In the genomic region with DNA sequence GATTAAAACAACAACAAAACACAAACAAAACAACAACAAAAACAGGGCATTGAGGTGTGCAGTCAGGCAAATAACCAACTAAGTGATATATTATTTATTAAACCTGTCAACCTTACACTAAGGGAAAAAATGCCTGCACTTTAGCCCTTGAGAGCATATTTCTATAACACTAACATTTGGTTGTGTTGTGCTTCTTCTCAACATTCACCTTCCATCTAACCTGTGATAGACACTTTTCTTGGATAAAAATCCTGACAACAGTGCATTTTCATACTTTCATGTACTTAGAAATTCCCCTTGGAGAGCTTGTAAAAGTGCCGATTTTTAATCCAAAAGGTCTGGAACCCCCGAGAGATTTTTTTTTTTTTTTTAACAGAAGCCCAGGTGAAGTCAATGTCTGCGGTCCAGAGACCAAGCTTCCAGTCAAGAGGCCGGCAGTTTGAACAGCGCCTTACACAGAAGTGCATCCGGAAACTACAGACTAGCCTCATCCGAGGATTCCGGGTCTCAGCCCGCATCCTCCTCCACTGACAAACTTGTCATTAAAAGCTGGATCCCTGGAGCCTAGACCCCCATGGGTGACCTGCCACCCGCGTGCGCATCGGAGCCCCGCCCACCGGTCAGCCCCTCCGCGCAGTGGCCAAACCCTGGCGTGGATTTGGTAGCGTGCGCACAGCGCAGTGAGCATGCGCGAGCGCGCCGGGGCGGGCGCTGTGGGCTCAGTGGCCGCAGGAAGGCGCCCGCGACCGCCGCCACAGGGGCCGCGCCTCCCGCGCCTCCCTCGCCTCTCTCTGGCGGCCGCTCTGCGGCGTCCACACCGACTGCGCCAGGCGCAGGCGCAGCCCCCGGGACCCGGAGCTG, we compare ENCODE assay signal across 8 mouse cellular contexts. TPM values are rescaled to one million over a fixed set of nuclear protein-coding genes. Genes with fewer than 3 reads are reported as not detected.
DNase-seq lines count a peak whose midpoint lies in the region; ATAC-seq and TF ChIP-seq lines count a peak whose summit lies in the region.

Gene Plekha8, plus strand, starts transcription at position 643 of the 861 bp plus-strand sequence.

- DNase-seq in 3134 (ENCODE audit: extremely low read depth, insufficient read length, low spot score), result peak; percentile 89
- DNase-seq in adrenal gland, postnatal 36 days, result peak; percentile 95 to 98
- peak; percentile 99 for DNase-seq in heart, adult 11 months
- DNase-seq in kidney, adult 11 months, result peak; percentile 90
- peak; percentile 94 for DNase-seq in limb, embryonic 10.5 days (ENCODE audit: low spot score)

- H3K4me3 ChIP-seq in embryonic facial prominence, embryonic 12.5 days, result peak within 1 kb of the TSS; percentile 83
- H3K4me3 ChIP-seq in limb, embryonic 10.5 days, result peak within 1 kb of the TSS; percentile 95
- H3K4me3 ChIP-seq in midbrain, embryonic 12.5 days, result peak within 1 kb of the TSS; percentile 91
- peak within 1 kb of the TSS; percentile 84 for H3K4me3 ChIP-seq in small intestine, adult 2 months (ENCODE audit: low read depth, low read length)

- H3K36me3 ChIP-seq in embryonic facial prominence, embryonic 12.5 days, result no peaks in the 10 kb centered on the region
- no peaks in the 10 kb centered on the region for H3K36me3 ChIP-seq in limb, embryonic 10.5 days
- no peaks in the 10 kb centered on the region for H3K36me3 ChIP-seq in midbrain, embryonic 12.5 days
- no peaks in the 10 kb centered on the region for H3K36me3 ChIP-seq in small intestine, adult 2 months (ENCODE audit: control insufficient read depth, insufficient read depth, low read length)

- peak within 1 kb of the TSS; percentile 74 for H3K4me2 ChIP-seq in embryonic facial prominence, embryonic 12.5 days (replicated peaks)
- peak within 1 kb of the TSS; percentile 54 for H3K4me2 ChIP-seq in midbrain, embryonic 12.5 days (replicated peaks)

- 0% methylated on average over 49 of the region's 49 CpGs for WGBS in embryonic facial prominence, embryonic 12.5 days
- WGBS in limb, embryonic 10.5 days, result under 1% methylated on average over 49 of the region's 49 CpGs
- WGBS in midbrain, embryonic 12.5 days, result under 1% methylated on average over 44 of the region's 49 CpGs
- under 1% methylated on average over 47 of the region's 49 CpGs for WGBS in small intestine, adult 2 months

- ATAC-seq in embryonic facial prominence, embryonic 12.5 days (ENCODE audit: insufficient number of reproducible peaks, insufficient read depth, low FRiP score, low TSS enrichment), result peak; percentile 89
- peak; percentile 95 for ATAC-seq in midbrain, embryonic 12.5 days (ENCODE audit: low FRiP score, low read depth)

- no peaks in the 10 kb centered on the region for H3K27me3 ChIP-seq in embryonic facial prominence, embryonic 12.5 days
- no peaks in the 10 kb centered on the region for H3K27me3 ChIP-seq in limb, embryonic 10.5 days (ENCODE audit: low read depth, poor library complexity, severe bottlenecking)
- no peaks in the 10 kb centered on the region for H3K27me3 ChIP-seq in midbrain, embryonic 12.5 days
- H3K27me3 ChIP-seq in small intestine, adult 2 months (ENCODE audit: control insufficient read depth, insufficient read depth, low read length), result no peaks in the 10 kb centered on the region

- H3K9ac ChIP-seq in embryonic facial prominence, embryonic 12.5 days, result peak within 1 kb of the TSS; percentile 84
- H3K9ac ChIP-seq in midbrain, embryonic 12.5 days (replicated peaks), result peak within 1 kb of the TSS; percentile 90

- no peak for TF ChIP-seq CTCF in small intestine, adult 2 months (IDR thresholded peaks at IDR 0.05; ENCODE audit: extremely low read depth, insufficient read length, insufficient replicate concordance, low read depth, low read length)

- no peaks in the 10 kb centered on the region for H3K9me3 ChIP-seq in embryonic facial prominence, embryonic 12.5 days
- H3K9me3 ChIP-seq in limb, embryonic 10.5 days (replicated peaks), result no peaks in the 10 kb centered on the region
- H3K9me3 ChIP-seq in midbrain, embryonic 12.5 days, result no peaks in the 10 kb centered on the region

- H3K27ac ChIP-seq in embryonic facial prominence, embryonic 12.5 days, result peak within 1 kb of the TSS; percentile 71
- peak within 1 kb of the TSS; percentile 91 for H3K27ac ChIP-seq in limb, embryonic 10.5 days
- H3K27ac ChIP-seq in midbrain, embryonic 12.5 days (replicated peaks), result peak within 1 kb of the TSS; percentile 77
- peak within 1 kb of the TSS; percentile 70 for H3K27ac ChIP-seq in small intestine, adult 2 months (ENCODE audit: insufficient read depth, low read depth, low read length)

- peak; percentile 56 for TF ChIP-seq POLR2A in small intestine, adult 2 months (IDR thresholded peaks at IDR 0.05; ENCODE audit: low read depth, low read length)

- H3K4me1 ChIP-seq in embryonic facial prominence, embryonic 12.5 days, result peaks cover 25% of the 10 kb centered on the region
- peaks cover 35% of the 10 kb centered on the region for H3K4me1 ChIP-seq in limb, embryonic 10.5 days
- peaks cover 41% of the 10 kb centered on the region for H3K4me1 ChIP-seq in midbrain, embryonic 12.5 days
- peaks cover 7% of the 10 kb centered on the region; the same call in 1 of the 2 replicates for H3K4me1 ChIP-seq in small intestine, adult 2 months (ENCODE audit: control insufficient read depth, insufficient read depth, insufficient read length, low read length)

RNA-seq across cellular contexts. Expression of gene Plekha8, which starts in this region (rescaled TPM):
- 10 to 100 TPM; 18.6 to 23.6 TPM for total RNA-seq in adrenal gland, postnatal 36 days (2021)
- polyA plus RNA-seq in embryonic facial prominence, embryonic 12.5 days (2016; fragmentation: Nextera tagmentation; extraction: Ambion mirVana), result 22.6 and 23.3 TPM in 2 replicates
- 17.1 and 21.8 TPM in 2 replicates for polyA plus RNA-seq in limb, embryonic 10.5 days (2016; fragmentation: Nextera tagmentation; extraction: Ambion mirVana)
- polyA plus RNA-seq in midbrain, embryonic 12.5 days (2016; fragmentation: Nextera tagmentation; extraction: Ambion mirVana), result 16.8 and 21.5 TPM in 2 replicates
- 3.5 and 5.1 TPM in 2 replicates for polyA plus RNA-seq in small intestine, adult 2 months (2012; rRNA removed)

Comparison
In these comparisons a context has a peak if more than half of its experiments do, and no peak if none do; other contexts are left out.
1. Peak in every context shown above with its lines: DNase-seq, ATAC-seq, H3K4me3 ChIP-seq and H3K27ac ChIP-seq.